Mouse (Mus musculus) megakaryocyte, embryonic 14.5 days (primary cell): ENCODE measurements around the gene Odf3l1.
"Not testable (repeated sequence)": the region's sequence is repeated elsewhere in the genome, so short reads cannot be mapped to it uniquely, and the experiment has no call there.

Experiments used
- FLI1 ChIP-seq: IDR thresholded peaks from 2 replicates; pipeline ENCODE4 v1.6.1; 2012; ENCODE audit warnings: low read length, inconsistent platforms, mixed read lengths
- GATA1 ChIP-seq: IDR thresholded peaks from 3 replicates; pipeline ENCODE4 v1.6.1; 2012; ENCODE audit warnings: mixed read lengths, low read length, inconsistent platforms, borderline replicate concordance

- TF ChIP-seq GATA1, FLI1: not testable (repeated sequence)
Measured at GRCm38 (mm10) chr9:56909991-56910390, 45.5 kb upstream of the Odf3l1 start.
